Mouse (Mus musculus) liver, adult 2 months (tissue): ENCODE measurements around the gene Acadvl. TPM values are rescaled to one million over a fixed set of nuclear protein-coding genes. Genes with fewer than 3 reads are reported as not detected.

Source experiments
- DNase-seq: peaks from one replicate; pipeline ENCODE4 v3.0.0-alpha.2; 2011; ENCODE audit warnings: low read depth, low spot score; ENCODE audit errors: extremely low read depth
- H3K27ac ChIP-seq: fragments of 200-500 bp; replicated peaks from 2 replicates; pipeline ENCODE4 v1.5.1; 2012; ENCODE audit warnings: low read depth, mild to moderate bottlenecking, control low read depth, inconsistent platforms, low read length; ENCODE audit not compliant: insufficient read depth
- H3K27me3 ChIP-seq: fragments of 200-500 bp; 2 replicates; pipeline ENCODE4 v1.6.1; 2012; ENCODE audit warnings: mild to moderate bottlenecking, moderate library complexity, low read length, inconsistent platforms; ENCODE audit not compliant: control insufficient read depth, insufficient read depth
- H3K36me3 ChIP-seq: fragments of 200-500 bp; 2 replicates; pipeline ENCODE4 v1.6.1; 2012; ENCODE audit warnings: low read length, inconsistent platforms; ENCODE audit not compliant: control insufficient read depth, insufficient read depth
- H3K4me1 ChIP-seq: fragments of 200-500 bp; 2 replicates; pipeline ENCODE4 v1.6.1; 2011; ENCODE audit warnings: low read length; ENCODE audit not compliant: control insufficient read depth, insufficient read depth
- H3K4me3 ChIP-seq: fragments of 200-500 bp; 2 replicates; pipeline ENCODE4 v1.5.1; 2011; ENCODE audit warnings: low read depth, mild to moderate bottlenecking, control low read depth, low read length, moderate library complexity; ENCODE audit not compliant: insufficient read depth
- H3K79me2 ChIP-seq: fragments of 200-500 bp; 2 replicates; pipeline ENCODE4 v1.6.1; 2012; ENCODE audit warnings: inconsistent platforms, mild to moderate bottlenecking, low read length, moderate library complexity; ENCODE audit not compliant: control insufficient read depth, insufficient read depth
- H3K9ac ChIP-seq: fragments of 200-500 bp; 2 replicates; pipeline ENCODE4 v1.6.1; 2012; ENCODE audit warnings: low read depth, mild to moderate bottlenecking, control low read depth, inconsistent platforms, low read length
- CTCF ChIP-seq: fragments of 200-500 bp; IDR thresholded peaks from 2 replicates; pipeline ENCODE4 v1.5.1; 2011; ENCODE audit warnings: low read depth, low read length, control low read depth
- POLR2A ChIP-seq: fragments of 200-500 bp; IDR thresholded peaks from 2 replicates; pipeline ENCODE4 v1.6.1; 2011; ENCODE audit warnings: low read length, control low read depth; ENCODE audit not compliant: insufficient read depth; ENCODE audit errors: extremely low read depth
- WGBS: fragments of 180-500 bp; shearing (Covaris S2); methylation state at CpG from one replicate; pipeline ENCODE4 v1.1.7; 2018; 5-methylcytosine and 5-hydroxymethylcytosine counted together
- polyA plus RNA-seq: library from polyadenylated mRNA; depleted of rRNA; stranded (reverse); fragments of >200 nt; gene quantifications from 2 replicates; pipeline ENCODE4 v1.2.3, GENCODE M21; 2012
- total RNA-seq: library from RNA; depleted of rRNA; stranded (reverse); fragments of >200 nt; gene quantifications from 2 replicates; pipeline ENCODE4 v1.2.3, GENCODE M21; 2014

Gene Acadvl
- total and polyA plus RNA-seq, 2 experiments: 302 to 344 TPM

DNA sequence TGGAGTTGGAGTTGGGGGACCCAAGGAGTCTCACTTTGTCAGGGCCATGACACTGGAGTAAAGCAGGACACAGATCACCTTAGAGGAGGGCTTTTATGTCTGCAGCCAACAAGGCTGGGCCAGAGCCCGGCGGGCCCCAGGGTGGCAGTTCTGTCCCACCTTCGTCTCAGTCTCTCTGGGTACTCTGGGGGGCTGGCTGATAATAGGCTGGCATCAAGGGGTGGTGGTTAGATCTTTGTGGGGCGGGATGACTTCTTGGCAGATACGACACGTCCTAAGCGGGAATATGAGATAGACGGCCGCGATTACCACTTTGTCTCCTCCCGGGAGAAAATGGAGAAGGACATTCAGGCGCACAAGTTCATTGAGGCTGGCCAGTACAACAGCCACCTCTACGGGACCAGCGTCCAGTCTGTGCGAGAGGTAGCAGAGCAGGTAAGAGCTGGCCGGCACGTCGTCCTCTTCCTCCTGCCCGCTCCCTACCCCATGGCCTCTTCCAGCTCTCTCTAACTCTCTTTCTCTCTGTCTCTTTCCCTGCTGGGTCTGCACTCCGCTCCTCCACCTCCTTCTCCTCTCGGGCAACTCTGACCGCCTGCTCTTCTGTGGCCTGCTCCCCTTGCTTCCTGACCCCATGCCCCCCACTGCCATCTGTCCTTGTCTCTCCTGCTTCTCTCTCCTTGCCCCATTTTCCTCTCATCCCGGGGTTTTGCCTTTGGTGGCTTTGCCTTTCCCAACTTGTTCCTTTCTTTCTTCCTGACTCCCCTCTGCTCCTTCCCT lies 27.3 kb upstream of the Acadvl start:
- no peaks in the 10 kb centered on the region for H3K36me3 ChIP-seq
- no peak for DNase-seq
- TF ChIP-seq POLR2A (no peak), CTCF (no peak)

GRCm38 (mm10) chr11:70040184-70040583 lies 25.0 kb upstream of the Acadvl start:
- Histone ChIP-seq H3K9ac (no peak overlapping the region), H3K79me2 (no peaks in the 10 kb centered on the region), H3K36me3 (no peaks in the 10 kb centered on the region), H3K4me1 (peaks cover 4% of the 10 kb centered on the region; the same call in 1 of the 2 replicates), H3K4me3 (no peak overlapping the region), H3K27ac (no peak overlapping the region), H3K27me3 (no peaks in the 10 kb centered on the region)
- 95% methylated on average over 7 of the region's 7 CpGs for WGBS
- no peak for DNase-seq
- no peak for TF ChIP-seq POLR2A
- TF ChIP-seq CTCF: no peak

More for the DNA sequence above, 27.3 kb upstream of the Acadvl start:
- 92% methylated on average over 23 of the region's 23 CpGs for WGBS
- no peak overlapping the region for H3K9ac ChIP-seq
- H3K4me1 ChIP-seq: peaks cover 4% of the 10 kb centered on the region; the same call in 1 of the 2 replicates
- no peak overlapping the region for H3K27ac ChIP-seq
- H3K4me3 ChIP-seq: no peak overlapping the region
- no peaks in the 10 kb centered on the region for H3K79me2 ChIP-seq
- no peaks in the 10 kb centered on the region for H3K27me3 ChIP-seq

DNA sequence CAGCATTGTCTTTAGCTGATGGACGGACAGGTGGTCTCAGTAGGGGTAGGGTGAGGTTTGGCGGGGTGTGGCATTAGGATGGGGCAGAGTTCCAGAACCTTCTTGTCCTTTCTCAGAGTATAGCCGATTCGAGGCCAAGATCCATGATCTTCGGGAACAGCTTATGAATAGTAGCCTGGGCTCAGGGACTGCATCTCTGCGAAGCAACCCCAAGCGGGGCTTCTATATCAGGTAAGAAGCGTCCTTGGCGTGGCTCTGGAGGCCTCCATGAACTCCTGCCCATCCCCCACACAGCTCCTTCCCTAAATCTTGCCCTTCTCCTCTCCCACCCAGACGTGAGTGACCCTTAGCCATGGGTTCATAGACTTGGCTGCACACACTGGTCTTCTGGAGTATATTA lies 24.4 kb upstream of the Acadvl start:
- H3K27ac ChIP-seq: no peak overlapping the region
- H3K27me3 ChIP-seq: no peaks in the 10 kb centered on the region
- no peak overlapping the region for H3K9ac ChIP-seq
- H3K4me1 ChIP-seq: peaks cover 4% of the 10 kb centered on the region; the same call in 1 of the 2 replicates
- WGBS: 95% methylated on average over 10 of the region's 10 CpGs
- no peaks in the 10 kb centered on the region for H3K36me3 ChIP-seq
- no peak for TF ChIP-seq CTCF
- no peak for TF ChIP-seq POLR2A
- no peaks in the 10 kb centered on the region for H3K79me2 ChIP-seq
- H3K4me3 ChIP-seq: no peak overlapping the region
- DNase-seq: no peak

GRCm38 (mm10) chr11:70038174-70038573 lies 23.0 kb upstream of the Acadvl start:
- WGBS: 63% methylated on average over 7 of the region's 7 CpGs
- H3K79me2 ChIP-seq: no peaks in the 10 kb centered on the region
- no peaks in the 10 kb centered on the region for H3K36me3 ChIP-seq
- no peak overlapping the region for H3K4me3 ChIP-seq
- no peak overlapping the region for H3K9ac ChIP-seq
- H3K27me3 ChIP-seq: no peaks in the 10 kb centered on the region
- no peak for DNase-seq
- TF ChIP-seq POLR2A (no peak), CTCF (no peak)
- H3K4me1 ChIP-seq: peaks cover 4% of the 10 kb centered on the region; the same call in 1 of the 2 replicates
- H3K27ac ChIP-seq: no peak overlapping the region

- Histone ChIP-seq H3K4me1 (0 out of 2 replicates have a peak, but pooled peaks cover 2% of the 10 kb centered on the region), H3K79me2 (no peaks in the 10 kb centered on the region), H3K27me3 (peaks cover 3% of the 10 kb centered on the region; the same call in 1 of the 2 replicates), H3K9ac (no peak overlapping the region), H3K4me3 (no peak overlapping the region), H3K27ac (no peak overlapping the region), H3K36me3 (no peaks in the 10 kb centered on the region)
- 94% methylated on average over 11 of the region's 11 CpGs for WGBS
- DNase-seq: no peak
- TF ChIP-seq POLR2A (no peak), CTCF (no peak)
These were observed 16.1 kb upstream of the Acadvl start for GRCm38 (mm10) chr11:70031321-70031670.

GRCm38 (mm10) chr11:70030651-70031320 lies 15.6 kb upstream of the Acadvl start:
- WGBS: 93% methylated on average over 28 of the region's 28 CpGs
- no peak for DNase-seq
- no peak overlapping the region for H3K4me3 ChIP-seq
- no peaks in the 10 kb centered on the region for H3K79me2 ChIP-seq
- H3K4me1 ChIP-seq: 0 out of 2 replicates have a peak, but pooled peaks cover 2% of the 10 kb centered on the region
- H3K9ac ChIP-seq: no peak overlapping the region
- H3K27ac ChIP-seq: no peak overlapping the region
- H3K36me3 ChIP-seq: no peaks in the 10 kb centered on the region
- no peak for TF ChIP-seq CTCF
- TF ChIP-seq POLR2A: no peak
- peaks cover 3% of the 10 kb centered on the region; the same call in 1 of the 2 replicates for H3K27me3 ChIP-seq
